Mouse (Mus musculus) liver, adult 10 weeks (tissue): ENCODE data around the gene Ceacam13. TPM values are rescaled to one million over a fixed set of nuclear protein-coding genes. Genes with fewer than 3 reads are reported as not detected.

Experiments
- polyA plus RNA-seq: library from polyadenylated mRNA; stranded (reverse); fragments of 350-450 nt; fragmentation: Illumina TruSeq; extraction: RNeasy Lipid Tissue Mini Kit (QIAGEN cat#74804); gene quantifications from one replicate; pipeline ENCODE4 v1.2.3, GENCODE M21; 2014; ENCODE audit warnings: low read depth, low replicate concordance

The Ceacam13 gene
- not detected for polyA plus RNA-seq

GRCm38 (mm10) chr7:18009589-18009988, at the start of gene Ceacam13:
Gene Ceacam13, plus strand, starts transcription at chr7:18009889.

GRCm38 (mm10) chr7:17971824-17972223, 37.9 kb upstream of the Ceacam13 start, which contains the start of gene Ceacam11:
Gene Ceacam11, plus strand, starts transcription at chr7:17972124.

GRCm38 (mm10) chr7:18065629-18066028, 55.9 kb downstream of the Ceacam13 start, which contains the start of gene Ceacam12:
Gene Ceacam12, plus strand, starts transcription at chr7:18065929.

Other genes with a start within 250 kb of the Ceacam13 start
- gene Ceacam14, start 197.3 kb upstream of the Ceacam13 start, polyA plus RNA-seq: not detected
- gene Gm5155, start 138.1 kb upstream of the Ceacam13 start, polyA plus RNA-seq: not detected
- gene Ceacam11, start 37.8 kb upstream of the Ceacam13 start, polyA plus RNA-seq: not detected
- not detected for gene Ceacam12, start 56.0 kb downstream of the Ceacam13 start, polyA plus RNA-seq
- gene Igfl3, start 166.6 kb downstream of the Ceacam13 start, polyA plus RNA-seq: not detected
- gene Mill1, start 235.5 kb downstream of the Ceacam13 start, polyA plus RNA-seq: not detected